Mouse (Mus musculus) gastrocnemius, adult 8-10 months (tissue): Measurements from ENCODE around the gene Perm1. TPM values are rescaled to one million over a fixed set of nuclear protein-coding genes. Genes with fewer than 3 reads are reported as not detected.
A peak's percentile ranks its signal among the peaks of the same experiment; 100 is the strongest.

Experiments
- DNase-seq, 2 experiments: peaks; one replicate each; pipeline ENCODE4 v3.0.0; 2022; ENCODE audit warnings: low spot score in 2 of 2
- total RNA-seq, 4 experiments: library from RNA; stranded (reverse); gene quantifications; 2 replicates each; pipeline ENCODE4 v1.2.4; 2022

The Perm1 gene
- total RNA-seq = 100 to 1,000 TPM; 149 to 208 (median 179) TPM

DNA sequence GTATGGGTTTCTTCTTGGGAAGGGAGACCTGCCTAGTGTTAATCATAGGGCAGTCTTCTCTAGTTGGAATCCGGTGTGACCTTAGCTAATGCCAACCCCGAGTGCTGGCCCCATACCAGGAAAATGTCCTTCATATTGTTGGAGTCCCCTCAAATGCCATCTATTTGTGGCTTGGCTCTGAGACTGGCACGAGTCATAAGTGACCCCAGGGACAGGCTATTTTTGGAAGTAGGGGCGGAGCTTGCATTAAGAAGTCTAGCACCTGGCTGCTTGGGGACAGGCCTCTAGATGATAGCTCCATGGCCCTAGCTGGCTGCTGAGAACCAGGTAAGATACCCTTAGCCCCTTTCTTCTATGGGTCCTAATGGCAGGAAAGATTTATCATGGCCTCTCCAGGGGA lies at the start of gene Perm1:
Gene Perm1, plus strand, starts transcription at position 220 of the 400 bp plus-strand sequence.
- peak; percentile 83 to 92 for DNase-seq

GRCm38 (mm10) chr4:156166477-156166876 lies 49.2 kb upstream of the Perm1 start:
- no peak for DNase-seq

DNA sequence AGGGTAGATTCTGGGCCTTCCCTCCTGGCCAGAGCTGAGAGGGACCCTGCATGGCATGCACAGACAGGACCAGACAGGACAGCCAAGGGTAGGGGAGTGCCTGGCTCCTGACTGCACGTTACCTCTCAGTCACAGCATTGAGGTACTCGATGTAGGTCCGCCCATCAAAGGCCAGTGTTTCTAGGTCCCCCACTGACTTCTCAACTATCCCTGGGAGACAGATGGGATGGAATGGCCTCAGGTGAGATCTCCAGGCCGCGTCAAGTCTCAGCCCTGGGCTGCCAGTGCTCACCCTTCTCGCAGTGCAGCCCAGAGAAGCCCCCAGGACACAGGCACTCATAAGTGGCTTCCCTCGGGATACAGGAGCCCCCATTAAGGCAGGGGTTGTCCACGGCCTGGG lies 47.1 kb upstream of the Perm1 start:
- DNase-seq = no peak

DNA sequence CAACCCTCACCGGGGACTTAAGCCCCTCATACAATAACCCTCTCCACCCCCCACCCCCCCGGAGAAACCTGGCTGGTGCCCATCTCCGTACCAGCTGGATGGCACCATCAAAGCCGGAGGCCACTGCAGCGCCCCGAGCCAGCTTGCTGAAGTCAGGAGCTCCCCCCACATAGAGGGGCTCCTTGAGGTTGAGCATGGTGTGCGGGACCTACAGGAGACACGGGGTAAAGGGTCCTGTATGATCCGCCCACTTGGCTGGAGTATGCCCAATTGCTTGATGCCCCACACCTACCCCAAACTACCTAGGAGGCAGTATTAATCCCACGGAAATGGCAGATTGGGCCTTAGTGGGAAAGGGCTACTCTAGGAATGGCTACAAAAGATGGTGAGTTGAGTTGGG lies 46.5 kb upstream of the Perm1 start:
- no peak for DNase-seq

DNA sequence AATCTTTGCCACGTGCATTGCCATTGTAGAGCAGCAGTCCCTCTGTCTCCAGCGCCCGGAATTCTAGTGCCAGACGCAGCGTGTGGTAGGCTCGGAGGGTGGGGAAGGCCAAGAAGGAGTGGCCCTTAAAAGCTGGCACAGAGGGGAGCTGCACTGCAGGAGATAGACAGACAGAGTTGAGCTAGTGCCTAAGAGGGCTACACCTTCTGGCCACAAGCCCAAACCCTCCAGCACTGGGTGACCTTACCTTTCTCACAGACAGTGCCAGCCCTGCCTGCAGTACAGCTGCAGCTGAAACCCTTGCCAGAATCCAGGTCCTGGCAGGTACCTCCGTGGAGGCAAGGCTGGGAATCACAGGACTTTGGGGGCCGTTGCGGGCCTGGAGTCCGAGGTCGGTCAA lies 43.8 kb upstream of the Perm1 start:
- DNase-seq = no peak

GRCm38 (mm10) chr4:156177630-156178029 lies 38.0 kb upstream of the Perm1 start:
- no peak for DNase-seq

- DNase-seq = no peak
Measured at GRCm38 (mm10) chr4:156183747-156184146, 31.9 kb upstream of the Perm1 start.

GRCm38 (mm10) chr4:156184291-156184954 lies 31.2 kb upstream of the Perm1 start:
- no peak for DNase-seq

GRCm38 (mm10) chr4:156185456-156185949 lies 30.2 kb upstream of the Perm1 start:
- DNase-seq = no peak

GRCm38 (mm10) chr4:156185950-156186850 lies 29.5 kb upstream of the Perm1 start:
- DNase-seq = no peak

DNA sequence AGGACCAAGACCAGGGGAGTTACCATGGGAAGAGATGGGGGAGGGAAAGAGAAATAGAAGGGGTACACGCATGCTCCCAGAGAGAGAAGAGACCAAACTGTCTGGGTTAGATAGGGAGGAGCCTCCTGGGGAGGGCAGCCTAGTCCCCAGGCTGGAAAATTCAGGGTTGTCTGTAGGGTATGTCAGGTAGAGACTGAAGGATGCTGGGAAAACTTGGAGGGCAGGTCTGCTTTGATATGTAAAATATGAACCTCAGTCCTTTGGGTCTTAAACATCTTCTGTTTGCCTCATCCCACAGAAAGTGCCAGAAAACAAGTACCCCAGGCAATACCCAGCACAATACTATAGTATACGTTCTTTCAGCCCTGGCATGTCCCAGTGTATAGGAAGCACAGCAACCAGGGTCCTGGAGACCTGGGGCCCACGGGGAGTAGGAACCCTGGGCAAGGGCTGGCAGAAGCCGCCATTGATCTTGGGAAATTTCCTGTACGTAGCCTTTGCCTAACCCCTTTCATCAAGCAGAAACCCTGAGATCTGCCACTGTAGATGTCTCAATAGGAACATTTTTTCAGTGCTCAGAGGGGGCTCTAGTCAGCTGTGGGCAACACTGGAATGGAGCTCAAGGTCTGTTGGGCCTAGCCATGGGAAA lies 27.4 kb upstream of the Perm1 start:
- DNase-seq = no peak

GRCm38 (mm10) chr4:156188811-156189323 lies 26.8 kb upstream of the Perm1 start:
- DNase-seq = no peak

DNA sequence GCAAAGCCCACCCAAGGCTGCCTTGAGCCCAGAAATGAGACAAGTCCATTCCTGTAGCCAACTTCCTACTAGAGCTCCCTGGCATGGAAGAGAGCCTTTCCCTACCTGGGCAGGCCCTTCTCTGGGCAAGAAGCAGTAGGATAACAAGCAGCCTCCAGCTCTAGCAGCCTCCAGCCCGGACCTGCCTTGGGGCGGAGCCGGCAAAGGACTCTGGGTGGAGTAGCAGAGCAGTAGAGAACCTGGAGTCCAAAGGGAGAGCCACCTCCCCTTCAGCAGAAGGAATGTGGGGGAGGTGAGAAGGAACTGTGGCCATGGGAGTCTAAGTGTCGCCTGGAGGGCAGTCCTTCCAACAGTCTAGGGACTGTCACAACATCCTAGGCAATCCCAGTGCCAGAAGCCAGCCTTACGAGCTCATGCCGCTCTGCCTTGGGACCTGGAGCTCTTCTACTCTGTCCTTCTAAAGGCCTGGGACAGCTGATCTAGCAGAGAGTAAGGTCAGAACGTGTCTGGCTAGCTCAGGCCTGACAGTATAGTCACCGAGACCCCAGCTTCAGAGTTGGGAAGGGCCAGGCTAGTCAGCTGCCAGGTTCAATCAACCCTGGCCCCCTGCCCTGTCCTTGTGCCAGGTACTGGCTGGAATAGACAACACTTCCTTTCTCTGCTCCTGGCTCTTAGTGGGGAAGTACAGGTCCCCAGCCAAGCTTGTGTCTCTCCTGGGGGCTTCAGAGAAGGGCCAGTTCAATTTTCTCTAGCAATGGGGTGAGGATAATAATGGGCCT lies 23.1 kb upstream of the Perm1 start:
- no peak for DNase-seq

GRCm38 (mm10) chr4:156193200-156193590 lies 22.5 kb upstream of the Perm1 start:
- DNase-seq = no peak

DNA sequence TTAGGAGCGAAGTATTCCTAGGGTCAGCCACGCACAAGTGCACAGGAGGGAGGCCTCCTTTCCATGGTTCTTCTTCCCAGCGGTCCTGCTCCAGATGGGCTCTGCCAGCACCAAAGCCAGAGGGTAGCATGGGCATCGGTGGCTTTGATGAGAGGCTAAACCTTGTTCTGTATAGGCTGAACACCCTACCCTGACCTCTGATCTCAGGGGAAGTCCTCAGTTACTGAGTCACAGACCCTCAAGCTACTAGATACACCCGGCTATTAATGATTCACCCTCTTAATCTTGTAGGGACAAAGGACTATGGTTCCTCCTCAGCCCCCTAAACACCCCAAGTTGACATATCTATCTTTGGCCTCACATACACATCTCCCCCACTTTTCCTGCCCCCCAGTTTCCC lies 21.8 kb upstream of the Perm1 start:
- no peak for DNase-seq

GRCm38 (mm10) chr4:156194346-156194745 lies 21.3 kb upstream of the Perm1 start:
- DNase-seq = no peak

- no peak for DNase-seq
Measured at GRCm38 (mm10) chr4:156195927-156196870, 19.5 kb upstream of the Perm1 start.

GRCm38 (mm10) chr4:156197131-156197828 lies 18.4 kb upstream of the Perm1 start, which contains the start of gene Agrn:
Gene Agrn (minus strand): TSS chr4:156197488.
- peak in 1 of 2 experiments; percentile 51 for DNase-seq

DNA sequence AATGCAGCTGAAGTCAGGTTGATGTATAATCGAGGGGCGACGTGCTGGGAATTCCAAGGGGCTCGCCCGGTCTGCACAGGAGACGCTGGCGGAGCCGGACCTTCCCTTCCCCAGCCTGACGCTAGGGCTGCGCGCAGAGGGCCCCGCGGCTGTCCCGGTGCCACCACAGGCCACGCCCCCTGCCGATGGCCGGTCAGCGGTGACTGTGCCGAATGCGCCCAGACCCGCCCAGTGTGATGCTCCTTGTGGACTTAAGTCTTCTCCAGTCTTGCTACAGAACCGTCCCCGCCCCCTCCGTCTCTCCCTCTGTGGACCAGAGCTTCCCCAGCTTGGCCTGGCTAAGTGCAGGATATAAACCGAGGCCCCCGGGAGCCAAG lies 17.9 kb upstream of the Perm1 start:
- peak; percentile 86 to 89 for DNase-seq
